ENCODE assay signal across 10 mouse cellular contexts in the genomic region with DNA sequence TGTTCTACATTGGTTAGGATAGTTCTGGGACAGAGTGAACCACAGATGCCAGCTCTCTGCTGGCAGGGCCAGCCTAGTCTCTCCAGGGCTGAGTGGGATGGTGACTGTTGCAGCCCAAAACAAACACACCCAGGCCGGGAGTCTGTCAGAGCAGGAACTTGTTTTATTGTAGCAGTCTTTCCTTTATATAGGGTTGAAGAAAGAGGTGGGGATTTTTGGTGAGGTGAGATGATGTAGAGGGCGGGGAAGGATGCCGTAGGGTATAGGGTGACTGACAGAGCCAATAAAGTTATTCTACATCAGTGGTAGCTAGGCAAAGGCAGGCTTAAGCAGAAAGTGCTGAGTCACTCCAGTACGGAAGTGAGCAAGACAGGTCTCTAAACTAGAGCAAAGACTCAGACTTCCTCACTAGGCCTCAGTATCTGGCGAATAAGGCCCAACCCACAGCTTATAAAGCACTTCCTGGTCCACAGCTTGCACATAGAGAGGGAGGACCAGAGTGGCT.
DNase-seq lines count a peak whose midpoint lies in the region; ATAC-seq and TF ChIP-seq lines count a peak whose summit lies in the region.
"Had no signal": no experiment of that assay in that cellular context is flagged by ENCODE, and none has a peak within 500 bp of the region (broad histone marks: within the 10 kb centered on the region; RNA-seq: fewer than 3 reads in every experiment).

No protein-coding gene starts in this region.

- ATAC-seq in inflammation-experienced regulatory T-cells, adult 6 months: peak; percentile 90
- ATAC-seq in forebrain, embryonic 11.5 days (replicated peaks; ENCODE audit: low FRiP score): no peak

- H3K4me2 ChIP-seq in forebrain, embryonic 11.5 days (ENCODE audit: low read depth, low read length, severe bottlenecking): no peak overlapping the region
- H3K4me2 ChIP-seq: neural tube, embryonic 12.5 days had no signal

- TF ChIP-seq CTCF in left cerebral cortex, adult 2 months (IDR thresholded peaks at IDR 0.05): no peak

- no peaks in the 10 kb centered on the region for H3K27me3 ChIP-seq in forebrain, embryonic 11.5 days (ENCODE audit: control insufficient read depth, insufficient read depth, low read length)
- H3K27me3 ChIP-seq in hindbrain, embryonic 10.5 days (ENCODE audit: insufficient read depth, poor library complexity, severe bottlenecking): no peaks in the 10 kb centered on the region
- H3K27me3 ChIP-seq: neural tube, embryonic 12.5 days had no signal

- H3K9ac ChIP-seq in forebrain, embryonic 11.5 days (ENCODE audit: low read length): no peak overlapping the region
- H3K9ac ChIP-seq: neural tube, embryonic 12.5 days had no signal

- intact Hi-C loops in left cerebral cortex, adult 2 months (cut with DNase I): no loop called here
- intact Hi-C loops in left cerebral cortex, postnatal 10 days (cut with DNase I): no loop called here

- WGBS in forebrain, embryonic 11.5 days: 90% methylated on average over 5 of the region's 5 CpGs
- 90% methylated on average over 5 of the region's 5 CpGs for WGBS in hindbrain, embryonic 10.5 days

- H3K4me3 ChIP-seq in left cerebral cortex, adult 2 months: no peak overlapping the region
- no peak overlapping the region for H3K4me3 ChIP-seq in forebrain, embryonic 11.5 days (ENCODE audit: low read depth, low read length)
- no peak overlapping the region for H3K4me3 ChIP-seq in hindbrain, embryonic 10.5 days
- H3K4me3 ChIP-seq: erythroblast, embryonic 14.5 days; neural tube, embryonic 12.5 days had no signal

- H3K9me3 ChIP-seq in forebrain, embryonic 11.5 days (ENCODE audit: control insufficient read depth, low read length): no peaks in the 10 kb centered on the region
- H3K9me3 ChIP-seq in hindbrain, embryonic 10.5 days: 0 out of 2 replicates have a peak, but pooled peaks cover 3% of the 10 kb centered on the region

- peak overlapping the region; percentile 77 for H3K27ac ChIP-seq in left cerebral cortex, adult 2 months
- H3K27ac ChIP-seq in forebrain, embryonic 11.5 days (ENCODE audit: low read depth, low read length): no peak overlapping the region
- no peak overlapping the region for H3K27ac ChIP-seq in hindbrain, embryonic 10.5 days
- H3K27ac ChIP-seq: neural tube, embryonic 12.5 days had no signal

- H3K36me3 ChIP-seq in forebrain, embryonic 11.5 days (ENCODE audit: control insufficient read depth, insufficient read depth, low read length): no peaks in the 10 kb centered on the region
- H3K36me3 ChIP-seq in hindbrain, embryonic 10.5 days: peaks cover 29% of the 10 kb centered on the region

- no peaks in the 10 kb centered on the region for H3K4me1 ChIP-seq in forebrain, embryonic 11.5 days (replicated peaks; ENCODE audit: control insufficient read depth, insufficient read depth, low read length)
- H3K4me1 ChIP-seq in hindbrain, embryonic 10.5 days (replicated peaks): 0 out of 2 replicates have a peak, but pooled peaks cover 3% of the 10 kb centered on the region
- H3K4me1 ChIP-seq: neural tube, embryonic 12.5 days had no signal

- DNase-seq in left cerebral cortex, adult 2 months (ENCODE audit: extremely low spot score in 1 of 2, low spot score in 2 of 2): no peak
- no peak for DNase-seq in left cerebral cortex, postnatal 10 days (ENCODE audit: extremely low spot score in 1 of 2, low spot score in 2 of 2)
- DNase-seq in R1 (ENCODE audit: low read depth, low spot score): peak; percentile 85
- DNase-seq in lung, postnatal 36 days: peak; percentile 57
- DNase-seq in forebrain, embryonic 11.5 days (ENCODE audit: low spot score): no peak
- DNase-seq in left cerebral cortex, adult 11 months (ENCODE audit: low spot score): no peak
- DNase-seq in hindbrain, embryonic 10.5 days (ENCODE audit: low spot score): no peak

Comparison
In these comparisons a context has a peak if more than half of its experiments do, and no peak if none do; other contexts are left out.
1. DNase-seq: peak in R1 (single experiment) and lung, postnatal 36 days (single experiment); none in left cerebral cortex, adult 2 months (0 of 2), left cerebral cortex, postnatal 10 days (0 of 2), forebrain, embryonic 11.5 days (single experiment), left cerebral cortex, adult 11 months (single experiment) and hindbrain, embryonic 10.5 days (single experiment).